Comparison of ENCODE assay signal across 9 mouse cellular contexts in the genomic region with DNA sequence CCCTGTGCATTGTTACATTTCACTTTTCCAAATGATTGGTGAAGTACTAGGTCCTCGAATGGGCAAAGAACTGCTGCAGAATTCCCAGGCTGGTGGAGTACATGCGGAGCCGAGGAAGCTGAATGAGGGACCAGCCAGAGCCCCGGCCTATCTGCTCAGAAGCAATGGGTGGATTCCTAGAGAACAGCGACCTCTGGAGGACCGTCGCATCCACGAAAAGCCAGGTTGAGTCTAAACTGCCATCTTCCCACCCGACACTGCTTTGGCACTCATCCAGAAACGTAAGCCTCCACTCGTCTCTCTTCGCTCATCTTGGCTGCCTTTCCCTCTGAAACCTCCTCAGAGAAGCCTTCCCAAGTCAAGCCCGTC. TPM values are rescaled to one million over a fixed set of nuclear protein-coding genes. Genes with fewer than 3 reads are reported as not detected.
DNase-seq lines count a peak whose midpoint lies in the region; ATAC-seq and TF ChIP-seq lines count a peak whose summit lies in the region.
"Had no signal": no experiment of that assay in that cellular context is flagged by ENCODE, and none has a peak within 500 bp of the region (broad histone marks: within the 10 kb centered on the region; RNA-seq: fewer than 3 reads in every experiment).

No protein-coding gene starts in this region.

- peaks cover 93% of the 10 kb centered on the region for H3K27me3 ChIP-seq in hindbrain, embryonic 12.5 days
- H3K27me3 ChIP-seq in limb, embryonic 13.5 days: peaks cover 99% of the 10 kb centered on the region
- peaks cover 74% of the 10 kb centered on the region for H3K27me3 ChIP-seq in neural tube, embryonic 14.5 days (ENCODE audit: control insufficient read depth, insufficient read depth, low read length)

- H3K9ac ChIP-seq in hindbrain, embryonic 12.5 days: no peak overlapping the region
- no peak overlapping the region for H3K9ac ChIP-seq in limb, embryonic 13.5 days
- no peak overlapping the region for H3K9ac ChIP-seq in neural tube, embryonic 14.5 days (replicated peaks; ENCODE audit: low read depth, low read length)

- peak; percentile 35; the same call in 1 of the 2 replicates for ATAC-seq in hindbrain, embryonic 12.5 days (ENCODE audit: low FRiP score)
- 0 out of 2 replicates have a peak, but pooled peaks have one; percentile 20 for ATAC-seq in limb, embryonic 13.5 days (ENCODE audit: low FRiP score, low read depth)
- ATAC-seq in neural tube, embryonic 14.5 days (ENCODE audit: low read depth): peak; percentile 30; the same call in 1 of the 2 replicates

- TF ChIP-seq CTCF in layer of hippocampus, adult 2 months (conservative IDR thresholded peaks at IDR 0.05): peak; percentile 74

- H3K9me3 ChIP-seq in hindbrain, embryonic 12.5 days (replicated peaks): no peaks in the 10 kb centered on the region
- H3K9me3 ChIP-seq in limb, embryonic 13.5 days: no peaks in the 10 kb centered on the region
- H3K9me3 ChIP-seq in neural tube, embryonic 14.5 days (ENCODE audit: control insufficient read depth, low read length): no peaks in the 10 kb centered on the region

- no peak overlapping the region for H3K4me2 ChIP-seq in hindbrain, embryonic 12.5 days (replicated peaks)
- H3K4me2 ChIP-seq in limb, embryonic 13.5 days (replicated peaks): no peak overlapping the region
- H3K4me2 ChIP-seq in neural tube, embryonic 14.5 days (ENCODE audit: low read depth, low read length): no peak overlapping the region

- H3K4me1 ChIP-seq in hindbrain, embryonic 12.5 days: peaks cover 14% of the 10 kb centered on the region
- H3K4me1 ChIP-seq in limb, embryonic 13.5 days: peaks cover 13% of the 10 kb centered on the region
- H3K4me1 ChIP-seq in neural tube, embryonic 14.5 days (ENCODE audit: control insufficient read depth, insufficient read depth, low read length): no peaks in the 10 kb centered on the region

- no peak overlapping the region for H3K27ac ChIP-seq in layer of hippocampus, adult 2 months
- H3K27ac ChIP-seq in hindbrain, embryonic 12.5 days: no peak overlapping the region
- no peak overlapping the region for H3K27ac ChIP-seq in limb, embryonic 13.5 days
- H3K27ac ChIP-seq in neural tube, embryonic 14.5 days (ENCODE audit: low read depth, low read length): no peak overlapping the region

- peak in 1 of 2 experiments; percentile 51 for DNase-seq in layer of hippocampus, adult 2 months (ENCODE audit: low spot score in 2 of 2)
- no peak for DNase-seq in layer of hippocampus, postnatal 36 days
- DNase-seq in ZHBTc4 (ENCODE audit: low read depth, low spot score): peak; percentile 87
- DNase-seq in embryo, embryonic 9.5 days (ENCODE audit: extremely low spot score): peak; percentile 81
- DNase-seq in spleen, adult 18-20 months: no peak

- H3K4me3 ChIP-seq in layer of hippocampus, adult 2 months: no peak overlapping the region
- H3K4me3 ChIP-seq in hindbrain, embryonic 12.5 days: no peak overlapping the region
- no peak overlapping the region for H3K4me3 ChIP-seq in limb, embryonic 13.5 days
- no peak overlapping the region for H3K4me3 ChIP-seq in neural tube, embryonic 14.5 days (ENCODE audit: low read depth, low read length)

- WGBS in hindbrain, embryonic 12.5 days: 1% methylated on average over 13 of the region's 13 CpGs
- 1% methylated on average over 13 of the region's 13 CpGs for WGBS in limb, embryonic 13.5 days
- WGBS in neural tube, embryonic 14.5 days: 0% methylated on average over 13 of the region's 13 CpGs

- H3K36me3 ChIP-seq in hindbrain, embryonic 12.5 days: no peaks in the 10 kb centered on the region
- H3K36me3 ChIP-seq in limb, embryonic 13.5 days: no peaks in the 10 kb centered on the region
- no peaks in the 10 kb centered on the region for H3K36me3 ChIP-seq in neural tube, embryonic 14.5 days (ENCODE audit: control insufficient read depth, insufficient read depth, low read length)

RNA-seq across cellular contexts. Expression of gene Foxd2, which starts 4.9 kb away (rescaled TPM):
- total RNA-seq in layer of hippocampus, adult 2 months (2021): under 1 TPM in 1 of 2 experiments, not detected in 1; 0.18 TPM
- total RNA-seq in layer of hippocampus, postnatal 36 days (2021): under 1 TPM; 0.15 to 0.25 TPM
- 2.2 and 2.8 TPM in 2 replicates for polyA plus RNA-seq in hindbrain, embryonic 12.5 days (2016; fragmentation: Nextera tagmentation; extraction: Ambion mirVana)
- 1.3 and 1.9 TPM in 2 replicates for polyA plus RNA-seq in limb, embryonic 13.5 days (2015; fragmentation: Nextera tagmentation; extraction: Ambion mirVana)
- not detected in 2 replicates for polyA plus RNA-seq in neural tube, embryonic 14.5 days (2014; fragmentation: Nextera tagmentation; extraction: Ambion mirVana)

RNA-seq across cellular contexts. Expression of gene Foxe3, which starts 12.2 kb away (rescaled TPM):
- not detected for total RNA-seq in layer of hippocampus, adult 2 months (2021)
- total RNA-seq in layer of hippocampus, postnatal 36 days (2021): not detected
- not detected in 2 replicates for polyA plus RNA-seq in hindbrain, embryonic 12.5 days (2016; fragmentation: Nextera tagmentation; extraction: Ambion mirVana)
- not detected in 2 replicates for polyA plus RNA-seq in limb, embryonic 13.5 days (2015; fragmentation: Nextera tagmentation; extraction: Ambion mirVana)
- not detected in 2 replicates for polyA plus RNA-seq in neural tube, embryonic 14.5 days (2014; fragmentation: Nextera tagmentation; extraction: Ambion mirVana)
- total RNA-seq: layer of hippocampus, postnatal 25 days had no signal

Comparison
In these comparisons a context has a peak if more than half of its experiments do, and no peak if none do; other contexts are left out.
1. DNase-seq: peak in ZHBTc4 (single experiment) and embryo, embryonic 9.5 days (single experiment); none in layer of hippocampus, postnatal 36 days (0 of 2) and spleen, adult 18-20 months (0 of 2).
2. Peak in every context shown above with its lines, with median percentiles within 50 percentile points of each other: ATAC-seq.